Mouse (Mus musculus): Measurements from ENCODE around the gene Zfp184.

- no peak for TF ChIP-seq CTCF (IDR thresholded peaks at IDR 0.05; ENCODE audit: low read depth)
- TF ChIP-seq EP300 (optimal IDR thresholded peaks at IDR 0.05), result no peak
These were observed 51.4 kb downstream of the Zfp184 start for GRCm38 (mm10) chr13:21996101-21996839.

Data from stomach, postnatal 0 days (tissue).